Mouse (Mus musculus) spleen, adult 2 months (tissue): ENCODE results near the gene Etv6. TPM values are rescaled to one million over a fixed set of nuclear protein-coding genes. Genes with fewer than 3 reads are reported as not detected.

Experiments
- DNase-seq, 2 experiments: peaks; one replicate each; pipeline versions ENCODE4 v3.0.0 to v3.0.0-alpha.2; 2012 to 2021; ENCODE audit warnings: low spot score in 2 of 2, low read depth in 1 of 2
- H3K27ac ChIP-seq: fragments of 200-500 bp; 2 replicates; pipeline ENCODE4 v1.5.1; 2012; ENCODE audit warnings: low read length, inconsistent platforms; ENCODE audit not compliant: insufficient read depth
- H3K27me3 ChIP-seq: fragments of 200-500 bp; 2 replicates; pipeline ENCODE4 v1.6.1; 2012; ENCODE audit warnings: mild to moderate bottlenecking, moderate library complexity, low read length, inconsistent platforms; ENCODE audit not compliant: control insufficient read depth, insufficient read depth
- H3K36me3 ChIP-seq: fragments of 200-500 bp; 2 replicates; pipeline ENCODE4 v1.6.1; 2012; ENCODE audit warnings: mild to moderate bottlenecking, low read length, inconsistent platforms; ENCODE audit not compliant: control insufficient read depth, insufficient read depth
- H3K4me1 ChIP-seq: fragments of 200-500 bp; 2 replicates; pipeline ENCODE4 v1.6.1; 2011; ENCODE audit warnings: inconsistent platforms; ENCODE audit not compliant: control insufficient read depth, insufficient read depth, insufficient read length
- H3K4me3 ChIP-seq: fragments of 200-500 bp; 2 replicates; pipeline ENCODE4 v1.5.1; 2011; ENCODE audit warnings: mild to moderate bottlenecking, inconsistent platforms; ENCODE audit not compliant: insufficient read depth, insufficient read length; ENCODE audit errors: extremely low read depth
- CTCF ChIP-seq: fragments of 200-500 bp; IDR thresholded peaks from 2 replicates; pipeline ENCODE4 v1.5.1; 2011; ENCODE audit warnings: mild to moderate bottlenecking, inconsistent platforms; ENCODE audit not compliant: insufficient read depth, insufficient read length, insufficient replicate concordance; ENCODE audit errors: extremely low read depth
- POLR2A ChIP-seq: fragments of 200-500 bp; IDR thresholded peaks from 2 replicates; pipeline ENCODE4 v1.6.1; 2011; ENCODE audit warnings: low read depth, low read length, inconsistent platforms
- WGBS: fragments of 180-500 bp; shearing (Covaris S2); methylation state at CpG from one replicate; pipeline ENCODE4 v1.1.7; 2018; 5-methylcytosine and 5-hydroxymethylcytosine counted together
- polyA plus RNA-seq: library from polyadenylated mRNA; depleted of rRNA; stranded (reverse); fragments of >200 nt; gene quantifications from 2 replicates; pipeline ENCODE4 v1.2.3, GENCODE M21; 2012

The Etv6 gene
- polyA plus RNA-seq, 1 experiment: 21.6 TPM

- no peak for DNase-seq
- H3K4me1 ChIP-seq: peaks cover 6% of the 10 kb centered on the region; the same call in 1 of the 2 replicates
- no peaks in the 10 kb centered on the region for H3K36me3 ChIP-seq
- TF ChIP-seq POLR2A (no peak), CTCF (no peak)
- H3K4me3 ChIP-seq: no peak overlapping the region
- WGBS: 81% methylated on average over 2 of the region's 2 CpGs
- H3K27me3 ChIP-seq: no peaks in the 10 kb centered on the region
- H3K27ac ChIP-seq: no peak overlapping the region
These were observed 122.7 kb downstream of the Etv6 start for GRCm38 (mm10) chr6:134158201-134158600.

- H3K36me3 ChIP-seq: no peaks in the 10 kb centered on the region
These were observed 124.2 kb downstream of the Etv6 start for GRCm38 (mm10) chr6:134159672-134160071.

GRCm38 (mm10) chr6:134161040-134161439 is 125.5 kb downstream of the Etv6 start:
- Histone ChIP-seq H3K27ac (no peak overlapping the region), H3K27me3 (no peaks in the 10 kb centered on the region), H3K4me3 (no peak overlapping the region), H3K36me3 (no peaks in the 10 kb centered on the region), H3K4me1 (peaks cover 4% of the 10 kb centered on the region; the same call in 1 of the 2 replicates)
- no peak for TF ChIP-seq CTCF
- TF ChIP-seq POLR2A: no peak
- WGBS: 87% methylated on average over 13 of the region's 13 CpGs
- no peak for DNase-seq

More at GRCm38 (mm10) chr6:134159672-134160071, 124.2 kb downstream of the Etv6 start:
- 91% methylated on average over 4 of the region's 4 CpGs for WGBS
- Histone ChIP-seq H3K4me1 (peaks cover 6% of the 10 kb centered on the region; the same call in 1 of the 2 replicates), H3K4me3 (no peak overlapping the region), H3K27me3 (no peaks in the 10 kb centered on the region), H3K27ac (no peak overlapping the region)
- DNase-seq: no peak
- TF ChIP-seq CTCF (no peak), POLR2A (no peak)

GRCm38 (mm10) chr6:134163346-134163745 is 127.8 kb downstream of the Etv6 start:
- Histone ChIP-seq H3K4me3 (no peak overlapping the region), H3K36me3 (no peaks in the 10 kb centered on the region), H3K4me1 (no peaks in the 10 kb centered on the region), H3K27me3 (no peaks in the 10 kb centered on the region), H3K27ac (no peak overlapping the region)
- WGBS: 93% methylated on average over 1 of the region's 1 CpGs
- DNase-seq: no peak
- TF ChIP-seq CTCF (no peak), POLR2A (no peak)

- no peak overlapping the region for H3K27ac ChIP-seq
- no peak for DNase-seq
- no peak overlapping the region for H3K4me3 ChIP-seq
- TF ChIP-seq POLR2A (no peak), CTCF (no peak)
- 84% methylated on average over 8 of the region's 8 CpGs for WGBS
- H3K27me3 ChIP-seq: no peaks in the 10 kb centered on the region
- H3K36me3 ChIP-seq: no peaks in the 10 kb centered on the region
- H3K4me1 ChIP-seq: no peaks in the 10 kb centered on the region
These were observed 128.9 kb downstream of the Etv6 start for GRCm38 (mm10) chr6:134164356-134164755.

GRCm38 (mm10) chr6:134165012-134165411 is 129.5 kb downstream of the Etv6 start:
- H3K4me1 ChIP-seq: no peaks in the 10 kb centered on the region
- DNase-seq: no peak
- no peak overlapping the region for H3K27ac ChIP-seq
- no peak for TF ChIP-seq CTCF
- TF ChIP-seq POLR2A: no peak
- H3K4me3 ChIP-seq: no peak overlapping the region
- no peaks in the 10 kb centered on the region for H3K27me3 ChIP-seq
- 37% methylated on average over 8 of the region's 8 CpGs for WGBS
- no peaks in the 10 kb centered on the region for H3K36me3 ChIP-seq

GRCm38 (mm10) chr6:134167963-134168362 is 132.5 kb downstream of the Etv6 start:
- Histone ChIP-seq H3K36me3 (no peaks in the 10 kb centered on the region), H3K4me1 (peaks cover 9% of the 10 kb centered on the region; the same call in 1 of the 2 replicates), H3K27me3 (no peaks in the 10 kb centered on the region), H3K4me3 (no peak overlapping the region), H3K27ac (no peak overlapping the region)
- 82% methylated on average over 5 of the region's 5 CpGs for WGBS
- no peak for TF ChIP-seq POLR2A
- no peak for TF ChIP-seq CTCF
- no peak for DNase-seq
